28 mouse cellular contexts compared by ENCODE assay signal in the genomic region with DNA sequence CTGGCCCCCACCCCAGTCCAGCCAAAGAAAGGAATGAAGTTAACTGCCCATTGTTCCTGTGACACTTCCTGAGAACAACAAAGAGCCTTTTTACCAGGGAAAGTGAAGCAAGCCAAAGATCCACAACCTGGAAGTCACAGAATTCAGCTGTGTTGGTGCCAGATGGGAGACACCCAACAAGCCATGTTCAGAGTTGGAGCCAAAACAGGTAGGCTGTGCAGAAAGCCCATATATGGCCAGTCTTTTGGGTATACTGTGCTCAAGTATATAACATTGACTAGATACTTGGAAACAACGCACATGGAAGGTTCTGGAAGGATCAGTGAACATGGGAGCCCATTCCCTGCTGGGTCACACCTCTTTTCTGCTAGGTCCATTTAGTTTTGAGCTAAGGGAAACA. TPM values are rescaled to one million over a fixed set of nuclear protein-coding genes. Genes with fewer than 3 reads are reported as not detected.
"Had no signal": no experiment of that assay in that cellular context is flagged by ENCODE, and none has a peak within 500 bp of the region (broad histone marks: within the 10 kb centered on the region; RNA-seq: fewer than 3 reads in every experiment).

No protein-coding gene starts in this region.

- H3K9ac ChIP-seq: heart, embryonic 12.5 days; hindbrain, embryonic 12.5 days; hindbrain, embryonic 14.5 days; kidney, embryonic 15.5 days; limb, embryonic 13.5 days; limb, embryonic 15.5 days; liver, embryonic 13.5 days had no signal

- H3K27ac ChIP-seq: heart, embryonic 10.5 days; hindbrain, embryonic 10.5 days; hindbrain, embryonic 12.5 days; hindbrain, embryonic 14.5 days; hindbrain, postnatal 0 days; kidney, embryonic 15.5 days; kidney, postnatal 0 days; limb, embryonic 13.5 days; limb, embryonic 15.5 days; liver, embryonic 13.5 days had no signal

- H3K4me2 ChIP-seq: heart, embryonic 12.5 days; hindbrain, embryonic 12.5 days; hindbrain, embryonic 14.5 days; kidney, embryonic 15.5 days; limb, embryonic 13.5 days; limb, embryonic 15.5 days; liver, embryonic 11.5 days; liver, embryonic 13.5 days had no signal

- H3K4me3 ChIP-seq: heart, embryonic 10.5 days; heart, embryonic 12.5 days; hindbrain, embryonic 10.5 days; hindbrain, embryonic 12.5 days; kidney, embryonic 15.5 days; limb, embryonic 13.5 days; limb, embryonic 15.5 days; liver, embryonic 13.5 days had no signal

- H3K9me3 ChIP-seq: heart, embryonic 10.5 days; heart, embryonic 12.5 days; hindbrain, embryonic 10.5 days; hindbrain, embryonic 12.5 days; kidney, embryonic 15.5 days; limb, embryonic 13.5 days; limb, embryonic 15.5 days; liver, embryonic 13.5 days had no signal

- ATAC-seq: hindbrain, postnatal 0 days; intestine, embryonic 16.5 days had no signal

- H3K27me3 ChIP-seq: limb, embryonic 13.5 days; limb, embryonic 15.5 days; liver, embryonic 13.5 days had no signal

- DNase-seq: gastrocnemius, postnatal 14 days; gastrocnemius, postnatal 36 days; heart, adult 18-20 months; heart, postnatal 10 days; heart, postnatal 4 days; kidney, adult 11 months; kidney, adult 2 months; kidney, adult 9 months; kidney, postnatal 14 days; kidney, postnatal 36 days; layer of hippocampus, adult 9-11 months; layer of hippocampus, postnatal 36 days; left cerebral cortex, postnatal 4 days; liver, embryonic 13.5 days had no signal

- H3K36me3 ChIP-seq: heart, embryonic 10.5 days; heart, embryonic 12.5 days; hindbrain, embryonic 10.5 days; hindbrain, embryonic 12.5 days; kidney, embryonic 15.5 days; limb, embryonic 13.5 days; limb, embryonic 15.5 days; liver, embryonic 13.5 days had no signal

RNA-seq across cellular contexts. Expression of a gene that starts 39.7 kb away (rescaled TPM):
- polyA plus RNA-seq: heart, embryonic 14.5 days; kidney, adult 2 months; large intestine, adult 2 months; liver, embryonic 13.5 days had no signal
